Mouse (Mus musculus): Measurements from ENCODE around the gene Ppil1.

DNA sequence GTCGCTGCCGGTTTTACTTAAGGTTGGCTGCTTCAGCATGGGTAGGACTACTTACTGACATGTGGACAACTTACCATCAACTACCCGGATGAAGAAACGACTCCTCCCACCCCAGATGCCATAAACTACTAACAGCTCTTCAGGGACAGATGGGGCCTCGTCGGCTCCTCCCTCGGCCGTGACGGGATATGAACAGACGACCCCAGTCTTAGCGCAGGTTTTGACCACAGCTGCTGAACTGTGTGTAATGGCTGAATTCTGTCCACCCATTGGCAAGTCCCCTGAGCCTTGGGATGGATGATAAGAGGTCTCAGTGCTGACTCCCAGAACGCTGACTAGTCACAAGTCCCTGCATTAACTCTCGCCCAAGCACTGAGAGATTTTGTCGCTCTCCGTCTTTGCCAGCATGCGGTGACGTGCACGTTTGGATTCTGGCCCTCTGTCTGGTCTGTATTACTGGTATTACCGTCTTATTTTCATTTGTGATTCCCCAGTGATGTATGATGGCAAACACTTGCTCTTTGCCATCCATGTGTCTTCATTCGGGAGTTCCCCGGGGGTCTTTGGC, 46.2 kb upstream of the Ppil1 start:
- TF ChIP-seq CTCF (IDR thresholded peaks at IDR 0.05; ENCODE audit: borderline replicate concordance, insufficient read depth, low read length) (no peak), POLR2A (IDR thresholded peaks at IDR 0.05; ENCODE audit: low read depth, low read length) (no peak)

Data from embryonic fibroblast, embryonic 13.5 days (primary cell).